Mouse (Mus musculus): ENCODE measurements around the gene Pnpla3. TPM values are rescaled to one million over a fixed set of nuclear protein-coding genes. Genes with fewer than 3 reads are reported as not detected.

The Pnpla3 gene
- total RNA-seq, 2 experiments from 2014 or later = 10.7 to 11.3 TPM

GRCm38 (mm10) chr15:84212756-84213105 lies 45.1 kb downstream of the Pnpla3 start:
- intact Hi-C loops (cut with DNase I) = loop anchor here (2.0 kb wide), 2 partner anchors 402 to 418 kb away; no protein-coding TSS in a partner anchor
- no peak for DNase-seq (ENCODE audit: low spot score in 2 of 2)

GRCm38 (mm10) chr15:84213162-84213739 lies 45.6 kb downstream of the Pnpla3 start:
- intact Hi-C loops (cut with DNase I) = loop anchor here (2.0 kb wide), 2 partner anchors 402 to 418 kb away; no protein-coding TSS in a partner anchor
- no peak for DNase-seq (ENCODE audit: low spot score in 2 of 2)

- no peak for DNase-seq (ENCODE audit: low spot score in 2 of 2)
- intact Hi-C loops (cut with DNase I) = no loop called here
These were observed 46.8 kb downstream of the Pnpla3 start for GRCm38 (mm10) chr15:84214476-84214875.

GRCm38 (mm10) chr15:84215273-84215672 lies 47.6 kb downstream of the Pnpla3 start:
- intact Hi-C loops (cut with DNase I) = no loop called here
- DNase-seq (ENCODE audit: low spot score in 2 of 2) = no peak

GRCm38 (mm10) chr15:84216026-84216425 lies 48.4 kb downstream of the Pnpla3 start:
- no peak for DNase-seq (ENCODE audit: low spot score in 2 of 2)

GRCm38 (mm10) chr15:84216461-84217084 lies 48.9 kb downstream of the Pnpla3 start:
- DNase-seq (ENCODE audit: low spot score in 2 of 2) = no peak
- intact Hi-C loops (cut with DNase I) = no loop called here

More at GRCm38 (mm10) chr15:84216026-84216425, 48.4 kb downstream of the Pnpla3 start:
- intact Hi-C loops (cut with DNase I) = no loop called here

GRCm38 (mm10) chr15:84217969-84218782 lies 50.5 kb downstream of the Pnpla3 start:
- intact Hi-C loops (cut with DNase I) = no loop called here
- DNase-seq (ENCODE audit: low spot score in 2 of 2) = no peak

GRCm38 (mm10) chr15:84218783-84219271 lies 51.2 kb downstream of the Pnpla3 start:
- intact Hi-C loops (cut with DNase I) = no loop called here
- no peak for DNase-seq (ENCODE audit: low spot score in 2 of 2)

- intact Hi-C loops (cut with DNase I) = no loop called here
- no peak for DNase-seq (ENCODE audit: low spot score in 2 of 2)
These were observed 53.9 kb downstream of the Pnpla3 start for GRCm38 (mm10) chr15:84221539-84221938.

- peak in 1 of 2 experiments; percentile 24 for DNase-seq (ENCODE audit: low spot score in 2 of 2)
- intact Hi-C loops (cut with DNase I) = no loop called here
These were observed 55.8 kb downstream of the Pnpla3 start for GRCm38 (mm10) chr15:84223423-84223822.

- no peak for DNase-seq (ENCODE audit: low spot score in 2 of 2)
- intact Hi-C loops (cut with DNase I) = no loop called here
These were observed 57.1 kb downstream of the Pnpla3 start for GRCm38 (mm10) chr15:84224779-84225178.

GRCm38 (mm10) chr15:84226918-84227317 lies 59.3 kb downstream of the Pnpla3 start:
- no peak for DNase-seq (ENCODE audit: low spot score in 2 of 2)
- intact Hi-C loops (cut with DNase I) = no loop called here

GRCm38 (mm10) chr15:84230661-84231060 lies 63.0 kb downstream of the Pnpla3 start:
- intact Hi-C loops (cut with DNase I) = no loop called here
- DNase-seq (ENCODE audit: low spot score in 2 of 2) = no peak

GRCm38 (mm10) chr15:84231113-84231712 lies 63.6 kb downstream of the Pnpla3 start:
- intact Hi-C loops (cut with DNase I) = no loop called here
- DNase-seq (ENCODE audit: low spot score in 2 of 2) = peak; percentile 70 to 76

GRCm38 (mm10) chr15:84231721-84232561 lies 64.3 kb downstream of the Pnpla3 start, which contains the start of gene Parvb:
Gene Parvb (plus strand): TSS chr15:84232043.
- DNase-seq (ENCODE audit: low spot score in 2 of 2) = peak; percentile 39 to 49
- intact Hi-C loops (cut with DNase I) = no loop called here

GRCm38 (mm10) chr15:84232609-84233008 lies 65.0 kb downstream of the Pnpla3 start:
- intact Hi-C loops (cut with DNase I) = no loop called here
- no peak for DNase-seq (ENCODE audit: low spot score in 2 of 2)

- DNase-seq (ENCODE audit: low spot score in 2 of 2) = no peak
- intact Hi-C loops (cut with DNase I) = no loop called here
These were observed 67.4 kb downstream of the Pnpla3 start for GRCm38 (mm10) chr15:84234794-84235581.

GRCm38 (mm10) chr15:84235646-84236045 lies 68.0 kb downstream of the Pnpla3 start:
- intact Hi-C loops (cut with DNase I) = no loop called here
- DNase-seq (ENCODE audit: low spot score in 2 of 2) = no peak

Data from left cerebral cortex, postnatal 36 days (tissue).